Mouse (Mus musculus) retina, postnatal 7 days (tissue): ENCODE results near the gene Ip6k2.
A peak's percentile ranks its signal among the peaks of the same experiment; 100 is the strongest.

Source experiments
- DNase-seq: peaks from one replicate; pipeline ENCODE4 v3.0.0-alpha.2; 2012; ENCODE audit warnings: low read depth, low spot score

The Ip6k2 gene

DNA sequence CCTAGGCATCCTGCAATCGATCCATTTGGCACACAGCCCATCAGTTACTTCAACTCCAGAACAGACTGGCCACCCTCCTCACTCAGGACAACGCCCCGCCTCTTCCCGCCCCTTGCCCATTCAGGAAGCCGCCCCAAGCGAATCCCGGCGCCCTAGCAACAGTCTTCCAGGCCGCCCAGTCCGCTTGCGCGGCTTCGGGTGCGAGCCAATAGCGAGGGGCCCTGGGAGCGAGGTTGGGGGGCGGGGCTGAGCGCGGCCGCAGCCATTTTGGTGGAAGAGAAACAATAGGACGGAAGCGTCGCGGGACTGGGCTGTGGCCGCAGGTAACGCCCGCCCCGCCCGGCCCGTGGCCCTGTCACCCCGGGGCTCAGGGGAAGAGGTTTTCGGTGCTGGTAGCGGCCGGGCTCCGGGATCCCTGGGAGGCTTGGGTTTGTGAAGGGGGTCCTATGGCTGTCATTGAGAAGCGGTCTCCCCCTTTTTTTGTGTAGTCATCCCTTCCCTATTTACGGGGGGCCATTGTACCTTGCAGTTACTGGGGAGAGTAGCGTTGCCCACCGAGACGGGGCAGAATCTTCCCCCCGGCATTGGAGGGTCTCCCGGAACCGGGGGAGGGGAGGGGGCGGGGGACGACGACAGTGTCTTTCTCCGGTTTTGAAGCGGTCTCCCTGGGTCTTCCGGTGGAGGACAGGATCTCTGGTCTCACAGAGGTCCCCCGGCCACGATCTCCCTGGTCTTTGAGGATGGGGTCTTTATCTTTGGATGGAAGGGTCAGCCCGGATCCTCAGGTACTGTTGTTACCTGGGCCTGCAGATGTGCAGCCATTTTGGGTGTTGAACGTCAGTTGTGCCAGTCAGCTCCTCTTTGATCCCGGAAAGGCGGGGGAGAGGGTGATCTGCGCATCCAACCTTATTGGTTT, at the start of gene Ip6k2:
Gene Ip6k2, plus strand, starts transcription at position 249 of the 916 bp plus-strand sequence.
- peak; percentile 89 for DNase-seq

DNA sequence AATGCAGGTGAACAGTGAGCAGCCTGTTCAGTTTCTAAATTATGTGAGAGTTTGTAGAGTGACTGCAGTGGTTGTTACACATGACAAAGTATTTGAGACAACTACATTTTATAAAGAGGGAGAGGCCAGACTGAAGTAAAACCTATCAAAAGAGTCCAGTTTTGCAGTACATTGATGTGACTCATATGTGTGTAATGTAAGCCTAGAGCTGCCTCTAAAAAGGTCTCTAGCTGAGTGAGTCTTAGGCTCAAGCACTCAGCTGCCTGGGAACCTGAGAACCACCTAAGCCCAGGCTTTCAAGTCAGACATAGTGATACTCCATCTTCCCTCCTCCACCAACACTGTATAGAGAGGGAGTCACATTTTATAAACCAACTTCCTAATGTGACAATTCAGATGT, 49.0 kb upstream of the Ip6k2 start:
- DNase-seq: no peak

DNA sequence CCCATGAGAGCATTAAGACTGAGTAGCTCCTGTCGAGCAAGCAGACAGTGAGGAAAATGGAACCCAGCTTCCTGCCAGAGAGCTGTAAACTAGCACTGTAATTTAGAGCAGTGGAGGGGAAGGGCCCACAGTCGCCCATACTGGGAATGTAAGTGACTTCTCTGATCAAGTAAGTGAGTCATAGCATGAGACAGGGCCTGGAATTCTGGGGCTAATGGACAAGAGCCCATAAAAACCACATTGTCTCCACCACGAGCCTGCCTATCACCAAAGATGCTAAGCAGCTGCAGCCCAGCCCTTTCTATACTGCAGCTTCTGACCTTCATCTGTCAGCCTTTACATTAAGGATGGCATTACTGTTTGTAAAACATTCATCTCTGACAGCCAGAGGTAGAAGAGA, 44.4 kb upstream of the Ip6k2 start:
- DNase-seq: no peak

DNA sequence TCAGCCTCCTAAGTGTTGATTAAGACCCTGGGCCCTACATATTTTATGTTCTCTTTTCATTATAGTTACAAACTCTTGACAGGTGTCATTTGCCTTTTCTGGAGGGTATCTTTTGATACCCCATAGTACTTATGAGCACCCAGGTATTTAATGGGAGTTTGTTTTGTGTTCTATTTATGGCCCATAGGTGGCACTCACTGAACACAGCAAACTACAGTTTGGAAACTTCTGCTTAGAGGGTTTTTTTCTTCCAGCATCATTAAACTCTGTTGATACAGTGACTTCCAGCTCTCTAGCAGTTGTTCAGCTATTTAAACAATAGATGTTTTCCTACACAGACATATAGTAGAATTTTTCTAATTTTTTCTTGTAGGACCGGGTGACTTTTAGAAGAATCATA, 43.5 kb upstream of the Ip6k2 start:
- DNase-seq: no peak

DNA sequence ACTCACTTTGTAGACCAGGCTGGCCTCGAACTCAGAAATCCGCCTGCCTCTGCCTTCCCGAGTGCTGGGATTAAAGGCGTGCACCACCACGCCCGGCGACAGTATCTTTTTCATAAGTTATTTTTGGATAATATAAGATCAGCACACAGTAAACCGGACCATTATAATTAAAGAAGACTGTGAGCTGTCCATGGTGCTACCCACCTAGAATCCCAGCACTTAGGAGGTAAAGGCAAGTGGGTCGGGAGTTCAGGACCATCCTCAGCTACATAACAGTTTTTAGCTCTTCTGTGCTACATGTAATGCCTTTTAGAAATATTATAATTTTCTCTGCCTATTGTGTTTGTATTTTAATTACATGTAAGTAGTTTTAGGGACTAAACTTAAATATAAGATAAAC, 41.5 kb upstream of the Ip6k2 start:
- no peak for DNase-seq

DNA sequence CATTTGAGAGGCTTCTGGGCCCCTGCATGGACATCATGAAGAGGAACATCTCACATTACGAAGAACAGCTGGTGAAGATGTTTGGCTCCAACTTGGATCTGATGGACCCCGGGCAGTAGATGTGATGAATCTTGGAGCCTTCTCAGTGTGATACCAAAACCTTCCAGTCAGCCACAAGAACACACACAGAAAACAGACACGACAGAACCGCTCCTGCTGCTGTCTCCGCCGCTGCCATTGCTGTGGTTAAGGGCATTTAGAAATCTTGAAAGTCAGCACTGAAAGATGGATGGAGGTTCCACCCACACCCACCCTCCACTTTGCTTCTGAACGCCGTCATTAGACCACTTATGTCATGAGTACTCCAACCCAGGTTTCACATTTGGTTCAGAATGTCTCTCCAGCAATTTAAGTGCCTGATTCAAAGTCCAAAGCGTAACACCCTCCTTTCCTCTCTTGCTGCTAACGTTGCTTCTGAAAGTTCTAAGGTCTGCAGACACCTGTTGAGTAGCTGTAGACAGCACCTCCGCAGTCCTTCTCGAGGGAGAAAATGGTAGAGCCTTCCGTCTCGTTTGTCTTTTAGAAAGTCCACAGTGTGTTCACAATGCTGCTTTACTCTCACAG, 36.6 kb upstream of the Ip6k2 start:
- no peak for DNase-seq

DNA sequence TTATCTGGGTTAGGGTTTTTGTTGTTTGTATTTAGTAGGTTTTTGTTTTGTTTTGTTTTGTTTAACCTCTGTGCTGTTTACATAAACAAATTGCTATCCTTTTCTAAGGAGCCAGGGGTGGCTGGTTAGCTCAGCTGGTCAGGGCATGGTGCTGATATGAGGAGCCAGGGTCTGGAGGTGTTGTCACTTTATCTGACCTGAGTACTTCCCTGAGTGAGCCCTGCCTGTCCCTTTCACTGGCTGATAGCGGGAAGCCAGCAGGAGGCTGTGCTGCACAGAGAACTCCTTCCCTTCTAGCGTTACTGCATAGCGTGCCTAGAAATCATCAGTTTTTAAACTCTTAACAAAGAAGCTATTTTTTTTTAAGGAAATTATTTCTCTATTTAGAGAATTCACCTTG, 35.9 kb upstream of the Ip6k2 start:
- DNase-seq: no peak

DNA sequence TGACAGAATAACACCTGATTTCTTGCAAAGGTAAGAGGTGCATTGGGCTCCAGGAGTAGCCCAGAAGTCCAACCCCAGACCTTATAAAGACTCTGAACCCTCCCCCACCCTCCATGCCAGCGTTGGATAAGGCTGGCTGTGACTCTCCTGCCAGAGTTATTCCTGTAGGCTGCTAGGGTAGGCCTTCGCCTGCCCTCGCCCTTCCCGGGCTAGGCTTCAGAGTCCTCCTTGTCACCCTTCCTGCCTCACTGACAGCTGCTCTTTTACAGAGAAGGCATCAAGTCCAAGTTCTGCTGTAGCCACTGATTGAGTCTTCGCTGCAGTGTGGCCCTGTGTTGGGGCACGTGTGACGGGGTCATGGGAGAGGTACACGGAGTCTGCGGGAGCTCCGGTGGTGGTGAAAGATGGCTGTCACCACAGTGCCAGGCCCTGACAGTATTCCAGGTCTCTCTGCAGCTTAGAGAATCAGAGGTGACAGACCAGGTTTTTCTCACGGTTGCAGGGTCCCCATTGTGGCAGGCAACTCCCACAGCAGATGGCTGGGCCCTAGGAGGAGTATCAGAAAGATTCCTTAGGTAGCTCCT, 34.9 kb upstream of the Ip6k2 start:
- no peak for DNase-seq

DNA sequence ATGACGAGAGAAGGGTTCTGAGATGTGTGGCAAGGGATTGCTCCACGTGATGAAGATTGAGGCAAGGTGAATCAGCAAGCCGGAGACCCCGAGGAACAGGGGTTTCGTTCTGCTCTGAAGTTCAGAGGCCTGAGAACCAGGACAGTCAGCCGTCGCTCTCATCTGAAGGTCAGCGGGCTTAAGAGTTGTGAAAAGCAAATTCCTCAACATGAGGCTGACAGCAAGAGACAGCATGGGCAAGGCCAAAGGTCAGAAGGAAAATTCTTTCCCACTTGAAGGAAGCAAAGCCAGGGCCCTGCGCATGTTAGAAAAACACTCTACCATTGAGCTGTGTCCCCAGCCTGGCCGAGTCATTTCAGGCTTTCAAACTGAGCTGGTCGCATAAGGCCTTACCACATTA, 33.0 kb upstream of the Ip6k2 start:
- no peak for DNase-seq

DNA sequence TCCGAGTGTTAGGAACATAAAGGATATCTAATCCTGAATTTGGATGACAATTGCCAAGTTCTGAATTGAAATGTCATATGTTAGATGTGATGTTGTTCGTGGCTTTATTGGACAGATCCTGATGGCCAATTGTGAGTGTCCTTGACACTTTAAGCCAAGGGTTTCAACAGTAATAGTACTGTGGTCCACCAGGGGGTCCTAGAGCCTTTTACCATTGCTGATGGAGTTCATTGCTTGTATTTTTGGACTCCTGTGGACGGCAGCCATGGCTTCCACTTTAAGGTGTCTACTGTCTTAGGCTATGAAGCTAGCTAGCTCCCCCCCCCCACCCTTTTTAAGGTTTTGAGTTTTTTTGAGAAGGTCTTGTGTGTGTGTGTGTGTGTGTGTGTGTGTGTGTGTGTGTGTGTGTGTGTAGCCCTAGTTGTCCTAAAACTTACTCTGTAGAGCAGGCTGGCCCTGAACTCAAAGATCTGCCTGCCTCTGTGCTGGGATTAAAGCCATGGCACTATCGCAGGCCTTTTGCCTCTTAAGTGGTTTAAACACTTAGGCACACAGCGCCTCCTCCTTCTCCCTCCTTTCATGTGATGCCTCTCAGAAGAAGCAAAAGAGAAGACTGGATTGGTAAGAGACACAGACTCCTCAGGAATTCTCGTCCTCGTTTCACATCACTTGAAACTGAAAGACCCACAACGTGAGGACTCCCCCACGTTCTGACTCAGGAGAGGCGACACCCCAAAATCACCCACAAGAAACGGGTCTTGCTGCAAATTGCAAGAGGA, 31.3 kb upstream of the Ip6k2 start:
- DNase-seq: no peak

DNA sequence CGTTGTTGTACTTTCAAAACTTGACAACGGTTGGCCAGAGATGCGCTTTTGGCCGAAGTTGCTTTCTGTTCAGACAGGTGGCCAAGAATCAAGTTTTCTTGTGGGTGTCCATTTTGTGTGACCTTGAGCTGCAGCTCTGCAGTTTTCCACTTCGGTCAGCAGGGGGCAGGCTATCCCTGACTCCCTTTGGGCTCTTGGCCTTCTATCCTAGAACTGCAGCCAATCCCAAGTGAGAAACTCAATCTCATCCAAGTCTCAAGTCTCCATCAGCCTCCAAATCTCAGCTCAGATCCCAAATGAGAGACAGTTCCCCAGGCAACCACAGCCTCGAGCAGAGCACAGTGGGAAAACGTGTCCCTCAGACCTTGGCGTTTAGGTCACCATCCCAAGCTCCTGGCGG, 30.3 kb upstream of the Ip6k2 start:
- DNase-seq: peak; percentile 50

DNA sequence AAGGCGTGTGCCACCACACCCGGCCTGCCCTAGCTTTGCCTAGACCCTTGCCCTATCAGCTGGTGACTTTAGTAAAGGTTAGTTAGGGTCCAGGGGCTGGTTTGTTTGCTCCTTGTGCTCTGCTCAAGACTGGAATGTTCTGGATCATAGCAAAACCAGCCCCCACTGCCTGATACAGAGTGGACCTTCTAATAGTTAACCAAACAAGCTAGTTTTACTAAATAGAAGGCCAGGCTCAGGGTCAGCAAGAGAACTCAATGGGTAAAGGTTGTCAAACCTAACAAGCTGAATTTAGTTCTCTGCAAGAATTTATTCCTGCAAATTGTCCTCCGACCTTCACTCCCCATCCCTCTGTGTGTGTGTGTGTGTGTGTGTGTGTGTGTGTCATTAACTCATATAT, 29.6 kb upstream of the Ip6k2 start:
- no peak for DNase-seq

DNA sequence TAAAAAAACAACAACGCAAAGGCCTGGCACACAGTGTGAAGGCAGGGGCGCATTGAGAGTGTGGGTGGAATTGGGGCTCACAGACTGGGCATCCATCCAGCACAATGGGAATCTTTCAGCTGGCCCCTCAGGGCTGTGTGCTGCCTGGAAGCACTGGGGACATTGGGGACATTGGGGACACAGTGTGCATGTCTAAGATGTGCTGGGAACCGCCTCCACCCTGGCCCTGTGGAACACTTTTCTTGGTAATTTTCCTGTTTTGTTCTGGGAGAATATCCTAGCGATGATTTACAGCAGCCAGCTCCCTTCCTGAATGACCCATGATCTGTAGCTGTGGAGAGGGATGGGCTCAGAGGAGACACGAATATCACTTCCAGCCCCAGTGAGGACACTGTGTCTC, 29.2 kb upstream of the Ip6k2 start:
- DNase-seq: no peak

DNA sequence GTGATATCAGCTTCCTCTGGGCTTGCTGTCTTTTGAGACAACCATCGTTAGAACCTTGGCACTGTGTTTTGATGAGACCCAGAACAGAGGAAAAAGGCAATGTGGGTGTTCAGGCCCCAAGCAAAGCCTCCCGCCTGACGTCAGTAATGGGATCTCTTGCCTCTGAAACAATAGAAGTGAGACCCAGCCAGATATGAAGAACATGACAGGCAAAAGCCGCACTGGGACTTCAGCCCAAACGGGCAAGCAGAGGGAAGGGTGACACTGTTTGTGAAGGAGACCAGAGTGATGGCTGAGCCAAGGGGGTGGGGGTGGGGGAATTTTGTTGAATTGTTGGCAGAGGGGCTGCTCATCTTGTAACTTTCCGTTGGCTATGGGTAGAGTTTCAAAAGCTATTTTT, 26.2 kb upstream of the Ip6k2 start:
- no peak for DNase-seq

DNA sequence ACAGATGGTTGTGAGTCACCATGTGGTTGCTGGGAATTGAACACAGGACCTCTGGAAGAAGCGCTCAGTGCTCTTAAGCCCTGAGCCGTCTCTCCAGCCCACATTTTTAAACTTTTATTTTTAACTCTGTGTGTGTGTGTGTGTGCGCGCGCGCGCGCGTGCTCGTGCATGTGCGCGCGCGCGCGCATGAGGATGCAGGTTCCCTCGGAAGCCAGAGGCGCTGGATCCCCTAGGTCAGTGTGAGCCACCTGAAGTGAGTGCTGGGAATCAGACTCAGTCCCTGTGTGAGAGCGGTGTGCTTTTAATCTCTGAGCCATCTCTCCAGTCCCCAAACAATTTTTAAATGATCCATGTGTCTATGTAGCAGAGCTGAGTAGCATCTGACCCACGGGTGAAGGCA, 24.5 kb upstream of the Ip6k2 start:
- DNase-seq: no peak

DNA sequence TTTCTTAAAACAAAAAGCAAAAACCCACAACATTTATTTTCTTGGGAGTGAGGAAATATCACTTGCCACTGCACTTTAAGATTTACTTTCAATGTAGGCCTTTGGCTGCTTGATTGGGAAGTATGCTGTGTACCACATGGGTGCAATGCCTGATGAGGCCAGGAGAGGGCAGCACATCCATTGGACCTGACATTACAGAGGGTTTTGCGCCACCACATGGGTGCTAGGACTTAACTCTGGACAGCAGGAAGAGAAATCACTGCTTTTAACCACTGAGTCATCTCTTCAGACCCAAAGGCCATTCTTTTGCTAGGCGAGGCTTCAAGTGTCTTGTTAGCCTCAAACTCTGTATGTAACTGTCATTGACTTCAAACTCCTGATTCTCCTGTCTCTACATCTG, 23.8 kb upstream of the Ip6k2 start:
- DNase-seq: peak; percentile 28

DNA sequence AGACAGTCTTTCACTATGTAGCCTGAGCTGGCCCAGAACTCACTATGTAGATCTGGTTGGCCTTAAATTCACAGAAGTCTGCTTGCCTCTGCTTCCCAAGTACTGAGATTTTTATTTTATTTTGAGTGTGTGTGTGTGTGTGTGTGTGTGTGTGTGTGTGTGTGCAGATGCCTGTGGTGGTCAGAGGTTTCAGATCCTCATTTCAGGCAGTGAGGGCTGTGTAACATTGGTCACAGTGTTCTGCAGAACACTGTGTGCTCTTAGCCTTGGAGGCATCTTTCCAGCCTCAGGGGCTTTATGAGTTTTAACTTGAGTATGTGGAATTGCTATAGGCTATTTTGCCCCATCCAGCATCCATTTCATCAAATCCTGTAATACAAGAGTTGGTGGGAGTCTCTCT, 22.0 kb upstream of the Ip6k2 start:
- no peak for DNase-seq

DNA sequence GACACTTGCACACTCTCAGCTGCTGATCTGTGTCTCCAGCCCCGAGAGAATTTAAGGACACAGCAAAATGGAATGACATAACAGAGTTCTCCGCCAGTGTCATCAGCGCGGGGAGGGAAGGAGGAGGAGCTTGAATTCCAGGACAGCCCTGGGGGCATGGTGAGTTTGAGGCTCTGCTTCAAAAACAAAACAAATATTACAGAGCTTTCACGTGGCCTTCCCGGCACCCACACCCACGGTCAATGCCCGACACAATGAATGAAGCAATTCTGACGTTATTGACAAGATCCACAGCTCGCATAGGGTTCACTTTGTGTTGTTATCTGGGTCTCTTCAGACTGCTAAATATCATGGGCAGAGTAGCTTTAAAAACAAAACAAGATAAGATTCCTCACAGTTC, 18.6 kb upstream of the Ip6k2 start:
- DNase-seq: no peak

DNA sequence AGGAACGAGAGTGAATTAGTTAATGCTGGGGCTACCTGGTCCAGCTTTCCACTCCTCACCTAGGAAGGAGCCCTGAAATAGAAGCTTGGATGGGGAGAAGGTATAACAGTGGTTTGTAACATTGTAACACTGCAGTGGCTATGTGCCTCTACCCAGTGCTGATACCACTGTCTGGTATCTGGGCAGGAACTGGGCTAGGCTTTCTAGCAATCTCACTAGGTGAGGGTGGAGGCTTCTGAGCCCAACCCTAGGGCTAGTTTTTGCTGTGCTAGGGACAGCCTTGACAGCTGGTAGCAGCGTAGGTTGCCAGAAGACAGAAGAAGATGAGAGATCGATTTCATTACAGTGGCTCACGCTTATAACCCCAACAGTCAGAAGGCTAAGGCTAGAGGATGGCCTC, 7.0 kb upstream of the Ip6k2 start:
- no peak for DNase-seq

DNA sequence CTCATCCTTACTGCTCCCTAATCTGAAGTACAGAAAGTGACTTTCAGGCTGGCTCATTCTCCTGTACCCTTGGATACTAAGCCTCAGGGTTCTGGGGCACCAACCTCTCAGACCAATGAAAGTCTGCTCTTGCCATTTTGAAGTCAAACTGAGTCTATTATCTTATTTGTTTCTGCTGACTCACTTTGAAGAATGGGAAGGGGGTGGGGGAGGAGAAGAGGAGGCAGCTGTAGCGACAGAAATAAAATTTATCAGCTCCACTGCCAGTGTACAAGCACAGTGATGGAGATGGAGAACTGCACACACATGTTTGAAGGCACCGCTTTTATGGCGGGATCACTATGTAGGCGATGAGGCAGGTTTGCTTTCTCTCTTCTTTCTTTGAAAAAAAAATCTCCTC, 6.3 kb upstream of the Ip6k2 start:
- DNase-seq: no peak

DNA sequence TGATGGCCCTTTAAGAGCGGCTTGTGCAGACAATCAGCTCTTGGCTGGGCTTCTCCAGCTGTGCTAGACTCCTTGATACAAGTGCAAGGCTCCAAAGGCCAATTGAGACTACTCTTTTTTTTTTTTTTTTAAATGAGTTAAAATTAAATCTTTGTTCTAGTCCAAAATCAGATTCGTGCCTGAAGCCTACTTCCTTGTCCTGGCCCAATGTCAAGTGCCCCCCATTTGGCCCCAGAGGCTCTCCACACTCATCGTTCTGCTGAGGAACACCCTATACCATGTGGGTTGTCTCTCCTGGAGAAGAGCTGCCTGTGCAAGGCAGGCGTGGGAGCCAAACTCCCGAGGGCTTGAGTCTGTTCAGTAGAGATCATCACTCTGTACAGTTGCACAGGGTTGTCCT, 2.6 kb upstream of the Ip6k2 start:
- DNase-seq: no peak

DNA sequence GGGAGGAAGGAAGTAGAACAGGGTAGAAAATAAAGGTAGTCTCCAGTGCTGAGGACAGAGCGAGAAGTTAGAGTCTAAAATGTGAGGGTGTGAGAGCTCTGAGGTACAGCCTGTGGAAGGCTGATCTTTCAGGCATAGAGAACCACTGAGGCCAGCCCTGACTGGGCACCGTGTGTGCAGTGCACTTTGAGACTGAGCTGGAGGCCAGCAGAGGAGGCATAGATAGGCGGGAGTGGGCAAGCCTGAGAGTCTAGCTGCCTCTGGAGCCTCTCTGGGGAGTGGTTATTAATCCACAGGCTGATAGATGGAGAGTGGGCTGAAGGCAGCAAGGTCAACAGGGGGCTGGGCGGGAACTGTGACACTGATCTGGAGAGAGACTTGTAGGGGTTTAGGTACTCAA, 1.7 kb upstream of the Ip6k2 start:
- no peak for DNase-seq
